Mouse (Mus musculus) limb, embryonic 12.5 days (tissue): ENCODE measurements around the gene Tmem132c. TPM values are rescaled to one million over a fixed set of nuclear protein-coding genes. Genes with fewer than 3 reads are reported as not detected.
A peak's percentile ranks its signal among the peaks of the same experiment; 100 is the strongest.

Experiments used
- ATAC-seq: fragments of 200-750 bp; cut with Nextera tagmentation; 2 replicates; pipeline ENCODE4 v1.8.0; 2017; ENCODE audit warnings: low read depth, moderate TSS enrichment; ENCODE audit not compliant: insufficient number of reproducible peaks, insufficient read depth, low FRiP score, low TSS enrichment
- H3K27ac ChIP-seq: fragments of 300-500 bp; sonication (generic); 2 replicates; pipeline ENCODE4 v1.5.1; 2016; ENCODE audit warnings: mild to moderate bottlenecking, moderate library complexity
- H3K27me3 ChIP-seq: fragments of 300-500 bp; sonication (generic); 2 replicates; pipeline ENCODE4 v1.6.1; 2016; ENCODE audit warnings: mild to moderate bottlenecking, moderate library complexity
- H3K36me3 ChIP-seq: fragments of 300-500 bp; sonication (generic); 2 replicates; pipeline ENCODE4 v1.6.1; 2016; ENCODE audit warnings: mild to moderate bottlenecking, moderate library complexity
- H3K4me1 ChIP-seq: fragments of 300-500 bp; sonication (generic); replicated peaks from 2 replicates; pipeline ENCODE4 v1.6.1; 2016
- H3K4me2 ChIP-seq: fragments of 300-500 bp; sonication (generic); 2 replicates; pipeline ENCODE4 v1.6.1; 2016; ENCODE audit warnings: mild to moderate bottlenecking, moderate library complexity
- H3K4me3 ChIP-seq: fragments of 300-500 bp; sonication (generic); replicated peaks from 2 replicates; pipeline ENCODE4 v1.5.1; 2016; ENCODE audit warnings: mild to moderate bottlenecking
- H3K9ac ChIP-seq: fragments of 300-500 bp; sonication (generic); replicated peaks from 2 replicates; pipeline ENCODE4 v1.6.1; 2016; ENCODE audit warnings: mild to moderate bottlenecking, moderate library complexity
- H3K9me3 ChIP-seq: fragments of 300-500 bp; sonication (generic); 2 replicates; pipeline ENCODE4 v1.6.1; 2016; ENCODE audit warnings: mild to moderate bottlenecking, moderate library complexity
- WGBS: fragments of 180-500 bp; shearing (Covaris S2); methylation state at CpG from one replicate; pipeline ENCODE4 v1.1.7; 2016; 5-methylcytosine and 5-hydroxymethylcytosine counted together
- polyA plus RNA-seq: library from polyadenylated mRNA; unstranded; fragments of >200 nt; fragmentation: Nextera tagmentation; extraction: Ambion mirVana; gene quantifications from 2 replicates; pipeline ENCODE4 v1.2.1, GENCODE M21; 2016

The Tmem132c gene
- polyA plus RNA-seq, 1 experiment from 2014 or later: 48.0 TPM

GRCm38 (mm10) chr5:127374251-127374650, 132.6 kb downstream of the Tmem132c start:
- Histone ChIP-seq H3K36me3 (no peaks in the 10 kb centered on the region), H3K27ac (no peak overlapping the region), H3K27me3 (no peaks in the 10 kb centered on the region), H3K4me1 (peaks cover 47% of the 10 kb centered on the region), H3K9ac (no peak overlapping the region), H3K9me3 (0 out of 2 replicates have a peak, but pooled peaks cover 3% of the 10 kb centered on the region), H3K4me2 (no peak overlapping the region), H3K4me3 (no peak overlapping the region)
- no peak for ATAC-seq
- 40% methylated on average over 9 of the region's 9 CpGs for WGBS

GRCm38 (mm10) chr5:127375654-127376053, 134.0 kb downstream of the Tmem132c start:
- Histone ChIP-seq H3K9me3 (0 out of 2 replicates have a peak, but pooled peaks cover 3% of the 10 kb centered on the region), H3K4me1 (peaks cover 34% of the 10 kb centered on the region), H3K36me3 (no peaks in the 10 kb centered on the region), H3K4me2 (no peak overlapping the region), H3K27ac (no peak overlapping the region), H3K27me3 (no peaks in the 10 kb centered on the region), H3K9ac (no peak overlapping the region), H3K4me3 (no peak overlapping the region)
- ATAC-seq: no peak
- WGBS: 93% methylated on average over 3 of the region's 3 CpGs

GRCm38 (mm10) chr5:127378521-127378920, 136.9 kb downstream of the Tmem132c start:
- H3K4me3 ChIP-seq: no peak overlapping the region
- H3K9ac ChIP-seq: no peak overlapping the region
- H3K36me3 ChIP-seq: no peaks in the 10 kb centered on the region
- WGBS: 17% methylated on average over 5 of the region's 5 CpGs
- H3K27ac ChIP-seq: 0 out of 2 replicates have a peak overlapping the region, but pooled peaks have one; percentile 35
- peaks cover 19% of the 10 kb centered on the region for H3K4me1 ChIP-seq
- H3K27me3 ChIP-seq: no peaks in the 10 kb centered on the region
- no peak overlapping the region for H3K4me2 ChIP-seq
- no peak for ATAC-seq
- 0 out of 2 replicates have a peak, but pooled peaks cover 3% of the 10 kb centered on the region for H3K9me3 ChIP-seq

- H3K27me3 ChIP-seq: no peaks in the 10 kb centered on the region
- H3K4me1 ChIP-seq: peaks cover 15% of the 10 kb centered on the region
- H3K4me3 ChIP-seq: no peak overlapping the region
- H3K4me2 ChIP-seq: no peak overlapping the region
- WGBS: 88% methylated on average over 2 of the region's 2 CpGs
- no peak for ATAC-seq
- no peak overlapping the region for H3K9ac ChIP-seq
- no peaks in the 10 kb centered on the region for H3K36me3 ChIP-seq
- H3K27ac ChIP-seq: no peak overlapping the region
- H3K9me3 ChIP-seq: 0 out of 2 replicates have a peak, but pooled peaks cover 3% of the 10 kb centered on the region
Observed at GRCm38 (mm10) chr5:127379351-127379750, 137.7 kb downstream of the Tmem132c start.

GRCm38 (mm10) chr5:127381216-127381615, 139.6 kb downstream of the Tmem132c start:
- peaks cover 8% of the 10 kb centered on the region; the same call in 1 of the 2 replicates for H3K9me3 ChIP-seq
- no peaks in the 10 kb centered on the region for H3K27me3 ChIP-seq
- H3K4me3 ChIP-seq: no peak overlapping the region
- H3K27ac ChIP-seq: no peak overlapping the region
- ATAC-seq: no peak
- H3K9ac ChIP-seq: no peak overlapping the region
- no peak overlapping the region for H3K4me2 ChIP-seq
- H3K4me1 ChIP-seq: peaks cover 15% of the 10 kb centered on the region
- H3K36me3 ChIP-seq: no peaks in the 10 kb centered on the region
- WGBS: 77% methylated on average over 4 of the region's 4 CpGs

GRCm38 (mm10) chr5:127382571-127382970, 141.0 kb downstream of the Tmem132c start:
- 79% methylated on average over 5 of the region's 5 CpGs for WGBS
- H3K9me3 ChIP-seq: peaks cover 8% of the 10 kb centered on the region; the same call in 1 of the 2 replicates
- H3K27ac ChIP-seq: no peak overlapping the region
- H3K4me1 ChIP-seq: peaks cover 15% of the 10 kb centered on the region
- H3K4me2 ChIP-seq: no peak overlapping the region
- ATAC-seq: no peak
- H3K9ac ChIP-seq: no peak overlapping the region
- no peaks in the 10 kb centered on the region for H3K27me3 ChIP-seq
- H3K4me3 ChIP-seq: no peak overlapping the region
- no peaks in the 10 kb centered on the region for H3K36me3 ChIP-seq

GRCm38 (mm10) chr5:127391187-127391586, 149.6 kb downstream of the Tmem132c start:
- Histone ChIP-seq H3K4me3 (no peak overlapping the region), H3K9ac (no peak overlapping the region), H3K4me1 (no peaks in the 10 kb centered on the region), H3K27me3 (no peaks in the 10 kb centered on the region), H3K36me3 (0 out of 2 replicates have a peak, but pooled peaks cover 5% of the 10 kb centered on the region), H3K9me3 (peaks cover 15% of the 10 kb centered on the region), H3K4me2 (no peak overlapping the region), H3K27ac (no peak overlapping the region)
- WGBS: 95% methylated on average over 5 of the region's 5 CpGs
- ATAC-seq: no peak

GRCm38 (mm10) chr5:127396889-127397288, 155.3 kb downstream of the Tmem132c start:
- H3K27me3 ChIP-seq: no peaks in the 10 kb centered on the region
- no peaks in the 10 kb centered on the region; the same call in 1 of the 2 replicates for H3K36me3 ChIP-seq
- H3K4me2 ChIP-seq: no peak overlapping the region
- H3K27ac ChIP-seq: no peak overlapping the region
- no peak for ATAC-seq
- no peak overlapping the region for H3K9ac ChIP-seq
- H3K4me1 ChIP-seq: peaks cover 8% of the 10 kb centered on the region; the same call in 1 of the 2 replicates
- H3K4me3 ChIP-seq: no peak overlapping the region
- H3K9me3 ChIP-seq: no peaks in the 10 kb centered on the region
- 76% methylated on average over 9 of the region's 9 CpGs for WGBS

GRCm38 (mm10) chr5:127398010-127398409, 156.4 kb downstream of the Tmem132c start:
- Histone ChIP-seq H3K4me1 (peaks cover 8% of the 10 kb centered on the region; the same call in 1 of the 2 replicates), H3K27me3 (no peaks in the 10 kb centered on the region), H3K9me3 (no peaks in the 10 kb centered on the region), H3K4me2 (no peak overlapping the region), H3K36me3 (peaks cover 4% of the 10 kb centered on the region; the same call in 1 of the 2 replicates), H3K9ac (0 out of 2 replicates have a peak overlapping the region, but pooled peaks have one; percentile 8), H3K27ac (no peak overlapping the region), H3K4me3 (no peak overlapping the region)
- WGBS: 11% methylated on average over 7 of the region's 7 CpGs
- ATAC-seq: no peak

- Histone ChIP-seq H3K9ac (no peak overlapping the region), H3K4me2 (no peak overlapping the region), H3K4me3 (no peak overlapping the region), H3K36me3 (peaks cover 9% of the 10 kb centered on the region; the same call in 1 of the 2 replicates), H3K27me3 (no peaks in the 10 kb centered on the region), H3K9me3 (0 out of 2 replicates have a peak, but pooled peaks cover 3% of the 10 kb centered on the region), H3K27ac (no peak overlapping the region), H3K4me1 (peaks cover 19% of the 10 kb centered on the region)
- ATAC-seq: 0 out of 2 replicates have a peak, but pooled peaks have one; percentile 34
- WGBS: 56% methylated on average over 18 of the region's 18 CpGs
Observed at GRCm38 (mm10) chr5:127405391-127406000, 163.9 kb downstream of the Tmem132c start.

- Histone ChIP-seq H3K9me3 (0 out of 2 replicates have a peak, but pooled peaks cover 3% of the 10 kb centered on the region), H3K4me1 (peaks cover 19% of the 10 kb centered on the region), H3K9ac (no peak overlapping the region), H3K27ac (no peak overlapping the region), H3K4me2 (no peak overlapping the region), H3K27me3 (no peaks in the 10 kb centered on the region), H3K36me3 (peaks cover 9% of the 10 kb centered on the region; the same call in 1 of the 2 replicates), H3K4me3 (no peak overlapping the region)
- ATAC-seq: no peak
- WGBS: 19% methylated on average over 9 of the region's 9 CpGs
Observed at GRCm38 (mm10) chr5:127406014-127406655, 164.5 kb downstream of the Tmem132c start.
